Mouse (Mus musculus) CD4-positive naive resting alpha-beta T cell, adult 57 days (primary cell): ENCODE results near the gene Mib2. TPM values are rescaled to one million over a fixed set of nuclear protein-coding genes. Genes with fewer than 3 reads are reported as not detected.

ENCODE experiments used
- total RNA-seq: library from RNA; stranded (reverse); gene quantifications from one replicate; pipeline ENCODE4 v1.2.4, GENCODE M21; 2023

The Mib2 gene
- total RNA-seq, result 47.1 TPM

GRCm38 (mm10) chr4:155668689-155669597 is at the start of gene Mib2:
Gene Mib2 (minus strand): TSS chr4:155669198.

GRCm38 (mm10) chr4:155704721-155705591 is 36.0 kb upstream of the Mib2 start, which contains the start of gene Ssu72:
Gene Ssu72 (plus strand): TSS chr4:155704800.

GRCm38 (mm10) chr4:155694111-155694481 is 25.1 kb upstream of the Mib2 start, which contains the start of gene Fndc10:
Gene Fndc10 (plus strand): TSS chr4:155694342.

GRCm38 (mm10) chr4:155653086-155653450 is 15.9 kb downstream of the Mib2 start, which contains the start of gene Mmp23:
Gene Mmp23 (minus strand): TSS chr4:155653384.

GRCm38 (mm10) chr4:155645308-155645707 is 23.7 kb downstream of the Mib2 start, which contains the start of gene Gm10563:
Gene Gm10563 (minus strand): TSS chr4:155645408.

GRCm38 (mm10) chr4:155624338-155625291 is 44.4 kb downstream of the Mib2 start, which contains the start of gene Cdk11b:
Gene Cdk11b (plus strand): TSS chr4:155624854.

Other genes with a start within 250 kb of the Mib2 start
- not detected for gene Tmem52, start 200.1 kb downstream of the Mib2 start, total RNA-seq
- 256 TPM for gene Gnb1, start 177.8 kb downstream of the Mib2 start, total RNA-seq
- gene Nadk, start 106.8 kb downstream of the Mib2 start, total RNA-seq, result 54.8 TPM
- 32.4 TPM for gene Slc35e2, start 67.8 kb downstream of the Mib2 start, total RNA-seq
- 164 TPM for gene Cdk11b, start 44.3 kb downstream of the Mib2 start, total RNA-seq
- not detected for gene Gm10563, start 23.8 kb downstream of the Mib2 start, total RNA-seq
- 0.71 TPM for gene Mmp23, start 15.8 kb downstream of the Mib2 start, total RNA-seq
- 10.1 TPM for gene Fndc10, start 25.1 kb upstream of the Mib2 start, total RNA-seq
- gene Ssu72, start 35.6 kb upstream of the Mib2 start, total RNA-seq, result 79.3 TPM
- 1.0 TPM for gene Tmem240, start 65.6 kb upstream of the Mib2 start, total RNA-seq
- 54.1 TPM for gene Atad3a, start 91.9 kb upstream of the Mib2 start, total RNA-seq
- not detected for gene Vwa1, start 105.5 kb upstream of the Mib2 start, total RNA-seq
- not detected for gene Tmem88b, start 116.7 kb upstream of the Mib2 start, total RNA-seq
- not detected for gene Ankrd65, start 121.2 kb upstream of the Mib2 start, total RNA-seq
- 39.3 TPM for gene Mrpl20, start 133.7 kb upstream of the Mib2 start, total RNA-seq
- gene Ccnl2, start 143.3 kb upstream of the Mib2 start, total RNA-seq, result 235 TPM
- 99.7 TPM for gene Aurkaip1, start 162.1 kb upstream of the Mib2 start, total RNA-seq
- gene Mxra8, start 170.5 kb upstream of the Mib2 start, total RNA-seq, result 8.3 TPM
- 78.7 TPM for gene Dvl1, start 178.2 kb upstream of the Mib2 start, total RNA-seq
- gene Tas1r3, start 194.2 kb upstream of the Mib2 start, total RNA-seq, result 1.6 TPM
- 11.3 TPM for gene Cptp, start 200.2 kb upstream of the Mib2 start, total RNA-seq
- gene Ints11, start 200.3 kb upstream of the Mib2 start, total RNA-seq, result 68.1 TPM
- 35.7 TPM for gene Pusl1, start 222.6 kb upstream of the Mib2 start, total RNA-seq
- gene Acap3, start 222.6 kb upstream of the Mib2 start, total RNA-seq, result 61.9 TPM